Mouse (Mus musculus) heart, embryonic 14.5 days (tissue): Measurements from ENCODE around the gene Ntn5. TPM values are rescaled to one million over a fixed set of nuclear protein-coding genes. Genes with fewer than 3 reads are reported as not detected.

ENCODE experiments used
- ATAC-seq: fragments of 200-750 bp; cut with Nextera tagmentation; 2 replicates; pipeline ENCODE4 v1.8.0; 2017; ENCODE audit warnings: low read depth, moderate TSS enrichment; ENCODE audit not compliant: insufficient number of reproducible peaks, insufficient read depth, low FRiP score
- H3K27ac ChIP-seq, 2 experiments: fragments of 200-500 bp in 1 of 2; fragments of 300-500 bp in 1 of 2; sonication (generic) in 1 of 2; replicated peaks in 1 of 2; 2 replicates each; pipeline ENCODE4 v1.5.1; 2012 to 2014; ENCODE audit warnings: low read depth in 2 of 2, low read length in 2 of 2, control low read depth in 1 of 2, mild to moderate bottlenecking in 1 of 2, mixed read lengths in 1 of 2; ENCODE audit not compliant: control insufficient read depth in 1 of 2, insufficient read depth in 1 of 2
- H3K27me3 ChIP-seq: fragments of 300-500 bp; sonication (generic); 2 replicates; pipeline ENCODE4 v1.6.1; 2014; ENCODE audit warnings: mild to moderate bottlenecking, low read length, control low read depth; ENCODE audit not compliant: control insufficient read depth, insufficient read depth
- H3K36me3 ChIP-seq: fragments of 300-500 bp; sonication (generic); 2 replicates; pipeline ENCODE4 v1.6.1; 2014; ENCODE audit warnings: mild to moderate bottlenecking, control low read depth, low read length, mixed read lengths; ENCODE audit not compliant: control insufficient read depth, insufficient read depth
- H3K4me1 ChIP-seq, 2 experiments: fragments of 200-500 bp in 1 of 2; fragments of 300-500 bp in 1 of 2; sonication (generic) in 1 of 2; 2 replicates each; pipeline ENCODE4 v1.6.1; 2012 to 2014; ENCODE audit warnings: low read length in 2 of 2, control low read depth in 1 of 2, mixed read lengths in 1 of 2; ENCODE audit not compliant: control insufficient read depth in 2 of 2, insufficient read depth in 2 of 2
- H3K4me2 ChIP-seq: fragments of 300-500 bp; sonication (generic); 2 replicates; pipeline ENCODE4 v1.6.1; 2014; ENCODE audit warnings: mild to moderate bottlenecking, low read length
- H3K4me3 ChIP-seq, 2 experiments: fragments of 200-500 bp in 1 of 2; fragments of 300-500 bp in 1 of 2; sonication (generic) in 1 of 2; 2 replicates each; pipeline ENCODE4 v1.5.1; 2012 to 2014; ENCODE audit warnings: low read length in 2 of 2, mild to moderate bottlenecking in 2 of 2, control low read depth in 1 of 2, low read depth in 1 of 2, moderate library complexity in 1 of 2; ENCODE audit not compliant: control insufficient read depth in 1 of 2, insufficient read depth in 1 of 2
- H3K9ac ChIP-seq: fragments of 300-500 bp; sonication (generic); 2 replicates; pipeline ENCODE4 v1.6.1; 2014; ENCODE audit warnings: mild to moderate bottlenecking, low read length
- H3K9me3 ChIP-seq: fragments of 300-500 bp; sonication (generic); 2 replicates; pipeline ENCODE4 v1.6.1; 2016; ENCODE audit warnings: low read length, control low read depth; ENCODE audit not compliant: control insufficient read depth
- WGBS: fragments of 180-500 bp; shearing (Covaris S2); extraction: QIAGEN DNeasy Blood & Tissue Kit; methylation state at CpG from one replicate; pipeline ENCODE4 v1.1.7; 2014; 5-methylcytosine and 5-hydroxymethylcytosine counted together
- polyA plus RNA-seq: library from polyadenylated mRNA; unstranded; fragments of >200 nt; fragmentation: Nextera tagmentation; extraction: Ambion mirVana; gene quantifications from 2 replicates; pipeline ENCODE4 v1.2.1, GENCODE M21; 2014

Gene Ntn5
- polyA plus RNA-seq, 1 experiment from 2014 or later: not detected

GRCm38 (mm10) chr7:45720413-45721233, 36.8 kb downstream of the Ntn5 start, which contains the start of gene Fam83e:
TSS of gene Fam83e (plus strand) at chr7:45721212.
- H3K4me1 ChIP-seq: peaks cover 10 to 31% of the 10 kb centered on the region in 2 experiments
- H3K4me3 ChIP-seq: no peak within 1 kb of the TSS
- peaks cover 65% of the 10 kb centered on the region for H3K36me3 ChIP-seq
- H3K27me3 ChIP-seq: no peaks in the 10 kb centered on the region
- no peak within 1 kb of the TSS for H3K9ac ChIP-seq
- H3K9me3 ChIP-seq: no peaks in the 10 kb centered on the region
- H3K27ac ChIP-seq: no peak within 1 kb of the TSS
- ATAC-seq: no peak
- no peak within 1 kb of the TSS for H3K4me2 ChIP-seq
- 79% methylated on average over 14 of the region's 14 CpGs for WGBS

- H3K4me2 ChIP-seq: no peak overlapping the region
- H3K36me3 ChIP-seq: peaks cover 70% of the 10 kb centered on the region
- no peaks in the 10 kb centered on the region for H3K9me3 ChIP-seq
- no peak overlapping the region for H3K27ac ChIP-seq
- ATAC-seq: no peak
- no peaks in the 10 kb centered on the region for H3K27me3 ChIP-seq
- H3K4me3 ChIP-seq: no peak overlapping the region
- no peak overlapping the region for H3K9ac ChIP-seq
- H3K4me1 ChIP-seq: peaks cover 5 to 26% of the 10 kb centered on the region in 2 experiments
- 85% methylated on average over 7 of the region's 7 CpGs for WGBS
Observed at GRCm38 (mm10) chr7:45721234-45721571, 37.4 kb downstream of the Ntn5 start.

- Histone ChIP-seq H3K9ac (no peak overlapping the region), H3K9me3 (no peaks in the 10 kb centered on the region), H3K4me2 (no peak overlapping the region), H3K4me1 (peaks cover 2 to 20% of the 10 kb centered on the region in 2 experiments), H3K27me3 (no peaks in the 10 kb centered on the region), H3K27ac (no peak overlapping the region), H3K4me3 (no peak overlapping the region), H3K36me3 (peaks cover 70% of the 10 kb centered on the region)
- WGBS: 60% methylated on average over 13 of the region's 13 CpGs
- no peak for ATAC-seq
Observed at GRCm38 (mm10) chr7:45721642-45722347, 38.0 kb downstream of the Ntn5 start.

GRCm38 (mm10) chr7:45722348-45722713, 38.5 kb downstream of the Ntn5 start:
- H3K36me3 ChIP-seq: peaks cover 70% of the 10 kb centered on the region
- 75% methylated on average over 13 of the region's 13 CpGs for WGBS
- H3K4me3 ChIP-seq: no peak overlapping the region
- H3K4me1 ChIP-seq: peaks cover 2 to 15% of the 10 kb centered on the region in 2 experiments
- H3K27ac ChIP-seq: no peak overlapping the region
- no peak overlapping the region for H3K9ac ChIP-seq
- H3K9me3 ChIP-seq: no peaks in the 10 kb centered on the region
- ATAC-seq: no peak
- H3K4me2 ChIP-seq: no peak overlapping the region
- no peaks in the 10 kb centered on the region for H3K27me3 ChIP-seq

- Histone ChIP-seq H3K4me1 (peaks cover 2 to 15% of the 10 kb centered on the region in 2 experiments), H3K27me3 (no peaks in the 10 kb centered on the region), H3K4me2 (no peak overlapping the region), H3K36me3 (peaks cover 70% of the 10 kb centered on the region), H3K9me3 (no peaks in the 10 kb centered on the region), H3K27ac (no peak overlapping the region), H3K4me3 (no peak overlapping the region), H3K9ac (no peak overlapping the region)
- no peak for ATAC-seq
- WGBS: 87% methylated on average over 4 of the region's 4 CpGs
Observed at GRCm38 (mm10) chr7:45723301-45723700, 39.5 kb downstream of the Ntn5 start.

GRCm38 (mm10) chr7:45723781-45724180, 40.0 kb downstream of the Ntn5 start:
- Histone ChIP-seq H3K4me3 (no peak overlapping the region), H3K27ac (no peak overlapping the region), H3K36me3 (peaks cover 70% of the 10 kb centered on the region), H3K27me3 (no peaks in the 10 kb centered on the region), H3K4me2 (no peak overlapping the region), H3K4me1 (peaks cover under 1 to 13% of the 10 kb centered on the region in 2 experiments), H3K9ac (no peak overlapping the region), H3K9me3 (no peaks in the 10 kb centered on the region)
- 93% methylated on average over 14 of the region's 14 CpGs for WGBS
- ATAC-seq: no peak

GRCm38 (mm10) chr7:45725151-45725550, 41.3 kb downstream of the Ntn5 start:
- 86% methylated on average over 9 of the region's 9 CpGs for WGBS
- Histone ChIP-seq H3K4me2 (no peak overlapping the region), H3K4me3 (no peak overlapping the region), H3K4me1 (no peaks in the 10 kb centered on the region; a peak in 1 of 4 replicates), H3K27me3 (no peaks in the 10 kb centered on the region), H3K36me3 (peaks cover 57% of the 10 kb centered on the region), H3K9ac (no peak overlapping the region), H3K27ac (no peak overlapping the region), H3K9me3 (no peaks in the 10 kb centered on the region)
- ATAC-seq: no peak
